Mouse (Mus musculus) hindbrain, embryonic 12.5 days (tissue): Measurements from ENCODE around the gene Dcp1a. TPM values are rescaled to one million over a fixed set of nuclear protein-coding genes. Genes with fewer than 3 reads are reported as not detected.

ENCODE experiments used
- ATAC-seq: fragments of 200-750 bp; cut with Nextera tagmentation; 2 replicates; pipeline ENCODE4 v1.8.0; 2017; ENCODE audit warnings: moderate TSS enrichment; ENCODE audit not compliant: low FRiP score
- H3K27ac ChIP-seq: fragments of 300-500 bp; sonication (generic); 2 replicates; pipeline ENCODE4 v1.5.1; 2016; ENCODE audit warnings: mild to moderate bottlenecking
- H3K27me3 ChIP-seq: fragments of 300-500 bp; sonication (generic); 2 replicates; pipeline ENCODE4 v1.6.1; 2016; ENCODE audit warnings: mild to moderate bottlenecking
- H3K36me3 ChIP-seq: fragments of 300-500 bp; sonication (generic); 2 replicates; pipeline ENCODE4 v1.6.1; 2016; ENCODE audit warnings: mild to moderate bottlenecking
- H3K4me1 ChIP-seq: fragments of 300-500 bp; sonication (generic); 2 replicates; pipeline ENCODE4 v1.6.1; 2016
- H3K4me2 ChIP-seq: fragments of 300-500 bp; sonication (generic); replicated peaks from 2 replicates; pipeline ENCODE4 v1.6.1; 2016; ENCODE audit warnings: mild to moderate bottlenecking
- H3K4me3 ChIP-seq: fragments of 300-500 bp; sonication (generic); 2 replicates; pipeline ENCODE4 v1.5.1; 2016; ENCODE audit warnings: mild to moderate bottlenecking
- H3K9ac ChIP-seq: fragments of 300-500 bp; sonication (generic); 2 replicates; pipeline ENCODE4 v1.6.1; 2016; ENCODE audit warnings: mild to moderate bottlenecking, moderate library complexity
- H3K9me3 ChIP-seq: fragments of 300-500 bp; sonication (generic); replicated peaks from 2 replicates; pipeline ENCODE4 v1.6.1; 2016; ENCODE audit warnings: mild to moderate bottlenecking
- WGBS: fragments of 180-500 bp; shearing (Covaris S2); methylation state at CpG from one replicate; pipeline ENCODE4 v1.1.7; 2016; 5-methylcytosine and 5-hydroxymethylcytosine counted together
- microRNA-seq: library from miRNA; unstranded; fragments of <30 nt; microRNA quantifications from one replicate; pipeline ENCODE4, GENCODE M21; 2017
- polyA plus RNA-seq: library from polyadenylated mRNA; unstranded; fragments of >200 nt; fragmentation: Nextera tagmentation; extraction: Ambion mirVana; gene quantifications from 2 replicates; pipeline ENCODE4 v1.2.1, GENCODE M21; 2016

Gene Dcp1a
- polyA plus RNA-seq, 1 experiment from 2014 or later: 29.2 TPM

DNA sequence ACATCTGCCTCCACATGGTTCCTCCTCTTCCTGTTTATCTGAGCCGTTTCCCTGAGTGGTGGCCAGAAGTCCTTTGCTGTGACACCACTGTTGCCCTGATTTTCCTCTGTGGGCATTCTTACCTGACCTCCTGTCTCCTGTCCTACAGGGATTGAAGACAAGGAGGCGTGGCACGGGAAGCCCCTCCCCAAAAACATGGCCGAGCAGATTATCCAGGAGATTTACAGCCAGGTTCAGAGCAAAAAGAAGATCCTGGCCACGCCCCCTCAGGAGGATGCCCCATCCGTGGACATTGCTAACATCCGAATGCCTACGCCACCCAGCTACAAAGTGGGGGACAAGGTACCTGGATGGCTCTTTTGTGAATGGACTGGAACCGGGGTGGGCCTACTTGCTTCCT, 88.7 kb downstream of the Dcp1a start:
- Histone ChIP-seq H3K27ac (no peak overlapping the region), H3K27me3 (no peaks in the 10 kb centered on the region), H3K4me2 (no peak overlapping the region), H3K4me3 (no peak overlapping the region), H3K4me1 (no peaks in the 10 kb centered on the region), H3K9me3 (no peaks in the 10 kb centered on the region), H3K9ac (no peak overlapping the region), H3K36me3 (peaks cover 96% of the 10 kb centered on the region)
- 93% methylated on average over 9 of the region's 9 CpGs for WGBS
- no peak for ATAC-seq

- H3K9ac ChIP-seq: no peak overlapping the region
- no peaks in the 10 kb centered on the region for H3K9me3 ChIP-seq
- 90% methylated on average over 9 of the region's 9 CpGs for WGBS
- no peaks in the 10 kb centered on the region for H3K4me1 ChIP-seq
- no peaks in the 10 kb centered on the region for H3K27me3 ChIP-seq
- H3K36me3 ChIP-seq: peaks cover 94% of the 10 kb centered on the region
- no peak overlapping the region for H3K4me2 ChIP-seq
- no peak for ATAC-seq
- H3K27ac ChIP-seq: no peak overlapping the region
- no peak overlapping the region for H3K4me3 ChIP-seq
These were observed 91.0 kb downstream of the Dcp1a start for GRCm38 (mm10) chr14:30570303-30570702.

DNA sequence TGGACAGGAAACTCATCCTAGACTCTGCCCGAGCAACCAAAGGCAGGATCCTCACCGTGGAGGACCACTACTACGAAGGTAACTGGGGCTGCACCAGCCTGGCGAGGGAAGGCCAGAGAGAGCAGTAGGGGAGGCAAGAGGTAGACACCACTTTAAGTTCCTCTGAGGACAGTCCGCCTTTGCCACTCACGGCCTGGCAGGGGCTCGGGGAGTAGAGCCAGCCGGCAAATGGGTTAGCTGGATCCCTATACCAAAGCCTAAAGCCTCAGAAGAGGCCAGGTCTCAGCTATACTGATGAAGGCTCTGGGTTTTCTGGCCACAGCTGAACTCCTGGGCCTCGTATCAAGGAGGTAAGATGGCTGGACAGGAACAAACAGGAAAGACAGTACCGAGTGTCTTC, 92.9 kb downstream of the Dcp1a start:
- 91% methylated on average over 10 of the region's 10 CpGs for WGBS
- no peak overlapping the region for H3K27ac ChIP-seq
- peaks cover 83% of the 10 kb centered on the region for H3K36me3 ChIP-seq
- no peaks in the 10 kb centered on the region for H3K27me3 ChIP-seq
- no peaks in the 10 kb centered on the region for H3K4me1 ChIP-seq
- H3K9ac ChIP-seq: no peak overlapping the region
- no peak overlapping the region for H3K4me2 ChIP-seq
- no peak for ATAC-seq
- no peaks in the 10 kb centered on the region for H3K9me3 ChIP-seq
- H3K4me3 ChIP-seq: no peak overlapping the region

DNA sequence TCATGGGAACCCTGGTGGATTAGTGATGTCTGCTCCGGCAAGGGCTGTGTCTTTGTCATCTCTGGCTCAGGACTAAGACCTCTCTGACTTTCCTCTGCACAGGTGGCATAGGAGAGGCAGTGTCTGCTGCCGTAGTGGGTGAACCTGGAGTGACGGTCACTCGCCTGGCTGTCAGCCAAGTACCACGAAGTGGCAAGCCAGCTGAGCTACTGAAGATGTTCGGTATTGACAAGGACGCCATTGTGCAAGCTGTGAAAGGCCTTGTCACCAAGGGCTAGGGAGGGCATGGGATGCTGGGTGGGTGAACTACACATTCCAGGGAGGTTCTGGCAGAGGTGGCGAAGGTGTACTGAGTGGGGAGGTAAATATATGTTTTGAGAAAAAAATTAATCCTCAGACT, 93.9 kb downstream of the Dcp1a start:
- 77% methylated on average over 8 of the region's 8 CpGs for WGBS
- Histone ChIP-seq H3K9ac (no peak overlapping the region), H3K27me3 (no peaks in the 10 kb centered on the region), H3K4me2 (no peak overlapping the region), H3K4me1 (no peaks in the 10 kb centered on the region), H3K4me3 (no peak overlapping the region), H3K9me3 (no peaks in the 10 kb centered on the region), H3K27ac (no peak overlapping the region), H3K36me3 (peaks cover 73% of the 10 kb centered on the region)
- ATAC-seq: no peak

GRCm38 (mm10) chr14:30573983-30574584, 94.7 kb downstream of the Dcp1a start:
- Histone ChIP-seq H3K36me3 (peaks cover 65% of the 10 kb centered on the region), H3K27ac (no peak overlapping the region)

GRCm38 (mm10) chr14:30575791-30576190, 96.5 kb downstream of the Dcp1a start:
- peaks cover 49% of the 10 kb centered on the region for H3K36me3 ChIP-seq
- WGBS: 77% methylated on average over 7 of the region's 7 CpGs
- no peak overlapping the region for H3K9ac ChIP-seq
- H3K4me3 ChIP-seq: no peak overlapping the region
- H3K4me2 ChIP-seq: no peak overlapping the region
- no peaks in the 10 kb centered on the region for H3K9me3 ChIP-seq
- H3K27ac ChIP-seq: no peak overlapping the region
- no peaks in the 10 kb centered on the region for H3K27me3 ChIP-seq
- ATAC-seq: no peak
- H3K4me1 ChIP-seq: peaks cover 4% of the 10 kb centered on the region; the same call in 1 of the 2 replicates

More at GRCm38 (mm10) chr14:30573983-30574584, 94.7 kb downstream of the Dcp1a start:
- WGBS: 75% methylated on average over 6 of the region's 6 CpGs
- Histone ChIP-seq H3K9me3 (no peaks in the 10 kb centered on the region), H3K4me1 (no peaks in the 10 kb centered on the region), H3K27me3 (no peaks in the 10 kb centered on the region), H3K4me2 (no peak overlapping the region), H3K9ac (no peak overlapping the region), H3K4me3 (no peak overlapping the region)
- no peak; the same call in 1 of the 2 replicates for ATAC-seq

- ATAC-seq: no peak
- H3K36me3 ChIP-seq: peaks cover 45% of the 10 kb centered on the region
These were observed 96.9 kb downstream of the Dcp1a start for GRCm38 (mm10) chr14:30576260-30576659.

More at GRCm38 (mm10) chr14:30576260-30576659, 96.9 kb downstream of the Dcp1a start:
- Histone ChIP-seq H3K4me1 (peaks cover 4% of the 10 kb centered on the region; the same call in 1 of the 2 replicates), H3K9me3 (no peaks in the 10 kb centered on the region), H3K9ac (no peak overlapping the region), H3K27me3 (no peaks in the 10 kb centered on the region), H3K4me2 (no peak overlapping the region), H3K4me3 (no peak overlapping the region), H3K27ac (no peak overlapping the region)
- WGBS: 87% methylated on average over 5 of the region's 5 CpGs

Small RNAs within 50 kb of the gene (microRNA-seq; reads per million reads assigned to microRNA genes)
- gene Mir3076: 4.6 reads per million, percentile 11 among the genes with 10 or more reads in this experiment

Other genes with a start within 250 kb of the Dcp1a start
- gene Cacna1d, start 11.9 kb downstream of the Dcp1a start, polyA plus RNA-seq: 3.1 and 4.5 TPM in 2 replicates
- gene Tkt, start 68.8 kb downstream of the Dcp1a start, polyA plus RNA-seq: 210 and 216 TPM in 2 replicates
- 42.3 and 44.2 TPM in 2 replicates for gene Prkcd, start 146.7 kb downstream of the Dcp1a start, polyA plus RNA-seq
- 13.1 and 13.7 TPM in 2 replicates for gene Rft1, start 174.8 kb downstream of the Dcp1a start, polyA plus RNA-seq
- gene Sfmbt1, start 235.3 kb downstream of the Dcp1a start, polyA plus RNA-seq: 17.9 and 18.1 TPM in 2 replicates